Mouse (Mus musculus) heart, adult 2 months (tissue): ENCODE data around the gene Tkt.

Experiments
- CTCF ChIP-seq: fragments of 200-600 bp; IDR thresholded peaks from 2 replicates; pipeline ENCODE4 v1.8.1; 2022; ENCODE audit warnings: antibody characterized with exemption, mild to moderate bottlenecking, moderate library complexity
- POLR2A ChIP-seq: fragments of 200-500 bp; IDR thresholded peaks from 2 replicates; pipeline ENCODE4 v1.6.1; 2011; ENCODE audit warnings: mild to moderate bottlenecking, low read depth, low read length, control low read depth; ENCODE audit not compliant: insufficient read depth

- TF ChIP-seq CTCF (no peak), POLR2A (peak; percentile 30; the same call in 1 of the 2 replicates)
These were observed 46.0 kb downstream of the Tkt start for GRCm38 (mm10) chr14:30594092-30594695.
